Mouse (Mus musculus) cerebellum, adult 2 months (tissue): ENCODE results near the gene Gm42372.

Experiments used
- CTCF ChIP-seq: fragments of 200-500 bp; IDR thresholded peaks from 2 replicates; pipeline ENCODE4 v1.5.1; 2011; ENCODE audit warnings: low read depth, mild to moderate bottlenecking, control low read depth, low read length, moderate library complexity, borderline replicate concordance; ENCODE audit not compliant: insufficient read depth
- POLR2A ChIP-seq: fragments of 200-500 bp; IDR thresholded peaks from 2 replicates; pipeline ENCODE4 v1.6.1; 2011; ENCODE audit warnings: low read length, control low read depth, borderline replicate concordance; ENCODE audit not compliant: insufficient read depth

DNA sequence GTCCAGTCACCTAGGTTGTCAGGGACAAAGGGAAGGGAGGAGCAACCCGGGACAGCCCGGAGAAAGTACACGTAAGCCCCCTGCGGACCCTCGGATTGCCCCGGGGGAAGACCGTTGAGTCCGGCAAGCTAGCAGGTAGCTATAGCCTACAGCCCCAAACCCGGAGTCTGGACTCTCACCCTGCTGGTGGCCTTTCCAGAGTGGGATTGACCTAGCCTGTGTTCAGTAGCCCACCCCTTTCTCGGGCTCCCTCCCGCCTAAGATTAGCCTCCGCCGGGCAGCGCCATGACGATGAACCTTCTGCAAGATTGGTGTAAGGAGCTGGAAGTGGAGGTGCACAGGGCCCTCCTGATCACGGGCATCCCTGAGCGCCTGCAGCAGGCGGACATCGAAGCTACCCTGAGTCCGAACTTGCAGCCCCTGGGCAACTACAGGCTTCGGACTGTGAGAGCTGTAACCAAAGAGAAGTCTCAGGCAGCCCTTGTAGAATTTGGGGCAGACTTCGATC is 38.0 kb upstream of the Gm42372 start:
- no peak for TF ChIP-seq POLR2A
- TF ChIP-seq CTCF: no peak
